Mouse (Mus musculus): ENCODE results near the gene Evi5.

Gene Evi5

GRCm38 (mm10) chr5:107703207-107703763 lies 171.6 kb downstream of the Evi5 start:
- DNase-seq = no peak

- DNase-seq = no peak
These were observed 173.2 kb downstream of the Evi5 start for GRCm38 (mm10) chr5:107701658-107702057.

DNA sequence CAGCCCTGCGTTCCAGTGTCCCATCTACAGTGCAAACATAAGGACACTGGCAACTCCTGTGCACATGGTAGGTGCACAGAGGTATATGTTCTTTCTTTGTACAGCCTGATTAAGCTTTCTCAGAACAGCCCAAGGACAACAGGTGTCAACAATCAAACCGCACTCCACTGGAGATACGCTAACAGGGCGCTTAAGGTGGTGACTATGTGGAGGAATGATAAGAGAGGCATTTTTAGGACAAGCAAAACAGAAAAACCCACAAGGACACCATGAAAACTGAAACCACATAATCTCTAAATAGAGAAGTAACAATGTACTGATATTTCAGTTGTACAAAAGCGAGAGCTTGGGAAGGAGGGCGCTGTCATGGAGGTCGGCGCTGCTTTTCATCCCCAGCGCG lies 174.0 kb downstream of the Evi5 start:
- DNase-seq = no peak

DNA sequence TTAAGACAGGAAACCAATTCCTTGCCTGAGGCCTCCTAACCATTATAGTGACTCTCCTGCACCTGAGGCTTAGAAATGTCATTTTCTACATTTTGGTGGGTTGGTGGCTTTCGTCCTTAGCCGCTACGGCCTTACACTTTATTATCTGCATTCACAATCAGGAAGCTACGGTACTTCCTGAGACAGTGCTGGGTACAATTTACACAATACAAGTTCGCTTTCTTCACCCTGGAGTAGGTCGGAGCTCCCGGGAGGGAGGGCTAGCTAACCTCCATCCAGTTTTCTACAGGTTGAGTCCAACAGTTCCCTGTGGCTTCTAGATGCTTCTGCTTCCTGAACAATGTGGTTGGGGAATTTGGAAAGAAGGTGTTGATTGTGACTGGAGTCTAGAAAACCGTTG lies 176.0 kb downstream of the Evi5 start:
- no peak for DNase-seq

GRCm38 (mm10) chr5:107695019-107695418 lies 179.9 kb downstream of the Evi5 start:
- no peak for DNase-seq

Measured in kidney, postnatal 10 days (tissue).